Mouse (Mus musculus) kidney, adult 2 months (tissue): ENCODE results near the gene Gimap3.

Experiments used
- CTCF ChIP-seq: fragments of 200-500 bp; conservative IDR thresholded peaks from 2 replicates; pipeline ENCODE4 v1.5.1; 2011; ENCODE audit warnings: low read depth, mild to moderate bottlenecking, control low read depth, low read length, moderate library complexity, mixed read lengths; ENCODE audit not compliant: insufficient read depth, insufficient read length
- POLR2A ChIP-seq: fragments of 200-500 bp; IDR thresholded peaks from one replicate; pipeline ENCODE4 v1.6.1; 2011; ENCODE audit warnings: low read depth, low read length, control low read depth

GRCm38 (mm10) chr6:48718455-48718854 lies 52.2 kb downstream of the Gimap3 start, which contains the start of the genes Gm28053 and Gimap7:
- no peak for TF ChIP-seq CTCF
- TF ChIP-seq POLR2A: no peak
